Mouse (Mus musculus) erythroblast, embryonic 14.5 days (primary cell): ENCODE data around the gene Stac.

ENCODE experiments used
- GATA1 ChIP-seq: IDR thresholded peaks from 2 replicates; pipeline ENCODE4 v1.6.1; 2012; ENCODE audit warnings: low read length, inconsistent platforms, mixed read lengths
- TAL1 ChIP-seq: IDR thresholded peaks from 3 replicates; pipeline ENCODE4 v1.6.1; 2012; ENCODE audit warnings: low read length, inconsistent platforms, mixed read lengths

DNA sequence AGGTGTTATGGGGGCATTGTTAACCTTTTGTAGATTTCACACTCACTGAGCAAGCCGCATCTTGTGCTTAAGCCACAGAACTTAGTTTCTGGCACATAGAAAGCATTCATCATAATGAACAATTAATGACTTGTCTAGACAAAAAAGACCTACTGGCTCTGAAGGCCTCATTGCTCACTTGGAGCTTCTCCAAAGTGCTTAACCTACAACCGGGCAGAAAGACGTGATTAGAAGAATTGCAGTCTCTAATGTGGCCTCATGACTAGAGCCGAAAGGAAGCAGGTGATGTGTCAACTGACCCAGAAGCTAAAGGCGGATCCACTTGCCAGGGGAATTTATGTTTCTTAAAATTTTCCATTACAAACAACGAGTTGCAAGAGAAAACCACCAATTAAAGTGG lies 147.5 kb downstream of the Stac start:
- TF ChIP-seq TAL1: no peak
- no peak for TF ChIP-seq GATA1
